Mouse (Mus musculus): ENCODE measurements around the gene Adcy2.

The Adcy2 gene

DNA sequence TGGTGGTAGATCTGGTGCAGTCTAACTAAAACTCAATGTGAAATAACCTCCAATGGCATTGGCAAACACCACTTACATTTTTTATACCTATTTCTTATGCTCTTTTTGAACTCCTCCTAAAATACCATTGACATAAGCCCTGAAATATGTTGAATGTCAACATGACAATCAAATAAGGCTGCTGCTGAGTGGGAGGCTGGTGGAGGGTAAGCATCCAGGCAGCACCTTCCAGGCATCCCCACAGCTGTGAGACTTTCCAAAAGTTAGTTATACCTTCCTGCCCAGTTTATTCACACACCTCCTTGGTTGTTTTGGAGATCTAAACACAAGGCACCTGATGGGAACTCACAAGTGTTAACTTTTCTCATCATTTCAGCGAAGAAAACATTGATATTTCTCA, 318.9 kb downstream of the Adcy2 start:
- DNase-seq (ENCODE audit: low read depth, low spot score), result no peak

DNA sequence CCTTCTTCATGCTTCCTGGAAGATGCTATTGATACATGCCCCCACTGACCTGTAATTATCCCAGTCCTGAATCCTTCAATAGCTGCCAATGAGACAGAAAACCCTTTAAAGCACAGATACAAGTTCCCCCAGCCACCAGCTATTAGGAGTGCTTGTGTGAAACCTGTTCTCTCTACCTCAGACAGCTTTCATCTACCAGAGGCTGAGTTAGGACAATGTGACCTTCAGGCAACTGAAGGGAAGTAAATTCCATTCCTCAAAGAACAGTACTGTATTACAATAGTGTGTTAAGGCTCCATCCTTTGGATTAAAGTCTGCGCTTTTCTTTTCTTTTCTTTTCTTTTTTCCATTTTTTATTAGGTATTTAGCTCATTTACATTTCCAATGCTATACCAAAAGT, 356.6 kb downstream of the Adcy2 start:
- no peak for DNase-seq (ENCODE audit: low read depth, low spot score)

DNA sequence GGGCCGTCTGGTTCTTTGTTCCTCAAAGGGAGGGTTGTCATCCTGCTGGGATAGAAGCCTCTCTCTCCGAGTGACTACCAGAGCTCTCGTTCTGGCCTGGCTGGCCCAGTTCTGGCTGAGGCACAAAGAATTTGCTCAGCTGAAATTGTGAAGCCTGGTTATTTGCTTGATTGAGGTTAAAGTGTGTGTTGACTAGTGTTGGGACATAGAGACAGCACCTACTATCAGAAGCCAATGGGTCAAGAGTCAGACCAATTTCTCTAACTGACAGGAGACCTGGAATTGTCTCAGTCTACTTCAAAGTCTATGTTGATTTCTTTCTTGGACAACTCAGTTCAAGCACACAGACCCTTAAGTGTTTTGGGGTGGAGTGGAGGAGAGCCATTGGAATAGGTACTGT, 372.3 kb downstream of the Adcy2 start:
- DNase-seq (ENCODE audit: low read depth, low spot score), result no peak

DNA sequence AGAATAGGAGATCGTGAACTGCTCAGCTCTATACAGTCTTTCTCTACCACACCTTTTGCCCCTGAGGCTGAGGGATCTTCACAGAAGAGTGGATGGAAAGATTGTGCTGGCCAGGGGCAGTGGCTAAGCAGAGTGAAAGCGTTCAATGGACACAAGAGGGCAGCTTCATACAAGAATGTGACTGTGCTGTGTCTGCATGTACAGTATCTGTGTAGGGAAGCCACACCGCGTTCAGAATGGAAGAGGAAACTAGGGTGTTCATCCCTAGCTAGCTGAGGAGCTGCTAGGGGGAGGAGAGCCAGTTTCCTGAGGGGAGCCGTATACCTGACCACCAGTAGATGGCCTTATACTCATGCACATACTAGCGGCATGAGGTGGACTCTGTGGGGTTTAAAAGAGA, 376.5 kb downstream of the Adcy2 start:
- no peak for DNase-seq (ENCODE audit: low read depth, low spot score)

DNA sequence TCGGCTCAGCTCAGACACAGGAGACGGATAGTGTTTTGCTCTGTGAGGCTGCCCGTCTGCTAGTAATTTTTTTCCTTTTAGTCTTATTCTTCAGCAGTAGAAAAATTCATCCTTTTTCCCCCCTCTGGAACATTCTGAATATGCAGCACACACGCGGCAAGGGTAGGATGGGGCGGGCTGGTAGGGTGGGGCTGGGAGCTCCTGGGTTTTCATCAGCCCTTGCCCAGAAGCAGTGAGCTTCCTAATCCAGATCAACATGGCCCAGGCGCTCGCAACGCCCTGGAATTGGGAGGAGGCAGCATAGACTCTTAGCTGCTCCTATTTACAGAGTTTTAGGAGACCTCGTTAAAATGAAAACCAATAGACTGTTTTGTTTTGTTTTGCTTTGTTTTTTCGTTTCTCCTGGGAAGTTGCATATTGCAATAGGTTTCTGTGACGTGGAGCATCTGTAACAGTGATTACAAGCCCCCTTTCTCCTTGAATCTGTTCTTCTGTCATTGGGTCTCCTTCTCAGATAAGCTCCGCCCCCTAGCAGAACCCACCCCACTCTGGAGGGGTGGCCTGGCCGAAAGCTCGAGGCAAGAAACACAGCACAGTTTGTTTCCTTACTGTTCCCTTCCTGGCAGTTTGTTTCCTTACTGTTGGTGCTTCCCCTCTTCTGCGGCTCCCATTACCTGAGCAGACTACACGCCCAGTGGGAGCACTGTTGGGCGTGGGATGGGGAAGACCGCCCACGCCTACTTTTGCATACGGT, 391.5 kb downstream of the Adcy2 start:
- DNase-seq (ENCODE audit: low read depth, low spot score), result no peak

DNA sequence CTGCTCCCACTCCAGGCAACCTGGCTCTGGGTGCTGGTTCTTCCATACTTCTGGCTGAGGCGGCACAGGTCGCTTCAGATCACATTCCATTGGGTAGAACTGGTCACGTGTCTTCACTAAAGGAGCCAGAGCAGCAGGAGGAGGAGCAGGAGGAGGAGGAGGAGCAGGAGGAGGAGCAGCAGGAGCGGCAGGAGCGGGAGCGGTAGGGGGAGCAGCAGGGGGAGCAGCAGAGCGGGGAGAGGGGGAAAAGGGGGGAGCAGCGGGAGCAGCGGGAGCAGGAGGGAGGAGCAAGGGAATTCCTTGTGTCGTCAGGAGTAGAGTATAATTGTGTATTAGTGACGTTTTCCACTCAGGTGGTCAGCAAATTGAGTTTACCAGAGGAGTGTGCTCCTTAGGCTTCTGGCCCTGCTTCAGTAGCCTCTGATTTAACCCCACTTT, 393.6 kb downstream of the Adcy2 start:
- DNase-seq (ENCODE audit: low read depth, low spot score), result peak; percentile 49

DNA sequence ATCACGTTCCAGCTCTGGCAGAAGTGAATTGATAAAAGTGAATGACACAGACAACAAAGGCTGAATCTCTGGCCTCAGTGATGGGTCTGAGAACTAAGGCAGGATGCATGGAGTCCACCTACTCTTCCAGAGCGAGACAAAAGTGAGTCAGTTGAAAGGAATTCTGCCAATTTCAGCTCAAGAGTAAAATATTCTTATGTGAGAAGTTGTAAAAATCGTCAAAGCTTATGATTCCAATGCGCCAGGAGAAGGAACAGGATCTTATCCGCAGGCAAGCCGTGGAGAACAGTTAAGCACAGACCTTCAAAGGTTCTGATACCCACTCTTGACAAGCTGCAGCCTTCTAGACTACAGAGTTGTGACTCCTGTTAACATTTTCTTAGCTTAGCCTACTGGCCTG, 396.3 kb downstream of the Adcy2 start:
- peak; percentile 80 for DNase-seq (ENCODE audit: low read depth, low spot score)

DNA sequence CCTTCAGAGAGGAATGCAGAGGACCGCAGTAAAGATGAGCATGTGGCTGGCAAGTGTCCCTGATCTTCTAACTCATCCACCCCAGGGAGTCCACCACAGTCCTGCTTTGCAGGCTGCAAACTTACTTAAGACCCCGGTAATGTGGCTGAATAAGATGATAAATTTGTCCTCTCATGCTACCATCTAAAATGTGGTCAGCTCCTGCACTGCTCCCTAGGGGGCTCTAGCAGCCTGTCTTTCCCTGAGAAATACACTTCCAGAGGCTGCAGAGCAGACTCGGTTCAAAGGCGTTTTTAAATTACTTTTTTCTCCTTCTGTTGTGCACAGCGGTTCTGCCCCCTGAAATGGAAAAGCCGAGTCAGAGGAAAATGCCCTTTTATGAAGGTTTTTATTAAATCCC, 398.2 kb downstream of the Adcy2 start:
- peak; percentile 50 for DNase-seq (ENCODE audit: low read depth, low spot score)

DNA sequence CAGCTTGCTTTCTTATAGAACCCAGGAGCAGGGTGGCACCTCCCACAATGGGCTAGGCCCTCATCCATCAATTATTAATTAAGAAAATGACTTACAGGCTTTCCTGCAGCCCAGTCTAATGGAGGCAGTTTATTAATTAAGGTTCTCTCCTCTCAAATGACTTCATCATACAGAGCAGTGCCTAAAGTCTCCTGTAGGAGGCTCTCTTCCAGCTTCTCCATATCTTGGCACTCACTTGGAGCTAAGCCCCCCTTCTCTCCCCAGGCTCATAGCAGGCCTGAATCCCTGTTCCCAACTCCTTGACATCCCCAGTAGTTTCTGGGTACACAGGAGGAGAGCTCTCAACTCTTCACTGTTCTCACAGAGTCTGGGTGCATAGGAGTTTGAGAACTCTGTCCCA, 400.4 kb downstream of the Adcy2 start:
- no peak for DNase-seq (ENCODE audit: low read depth, low spot score)

DNA sequence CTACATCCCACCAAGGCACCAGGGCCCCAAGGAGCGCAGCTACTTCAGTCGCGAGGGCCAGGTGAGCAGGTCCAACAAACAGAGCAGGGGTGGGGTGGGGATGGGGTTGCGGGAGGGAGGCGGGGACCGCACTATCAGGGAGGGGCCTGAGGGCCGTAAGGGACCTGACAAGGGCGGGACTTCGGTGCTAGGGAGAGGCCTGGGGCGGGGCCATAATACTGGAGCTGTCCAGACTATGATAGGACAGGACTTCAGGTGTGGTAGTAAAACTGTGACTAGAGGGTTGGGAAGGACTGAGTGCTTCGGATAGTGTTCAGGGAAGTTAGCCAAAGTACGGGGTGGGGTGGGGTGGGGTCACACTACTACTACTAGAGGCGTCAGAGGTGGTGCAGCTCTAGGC, 401.7 kb downstream of the Adcy2 start:
- DNase-seq (ENCODE audit: low read depth, low spot score), result no peak

DNA sequence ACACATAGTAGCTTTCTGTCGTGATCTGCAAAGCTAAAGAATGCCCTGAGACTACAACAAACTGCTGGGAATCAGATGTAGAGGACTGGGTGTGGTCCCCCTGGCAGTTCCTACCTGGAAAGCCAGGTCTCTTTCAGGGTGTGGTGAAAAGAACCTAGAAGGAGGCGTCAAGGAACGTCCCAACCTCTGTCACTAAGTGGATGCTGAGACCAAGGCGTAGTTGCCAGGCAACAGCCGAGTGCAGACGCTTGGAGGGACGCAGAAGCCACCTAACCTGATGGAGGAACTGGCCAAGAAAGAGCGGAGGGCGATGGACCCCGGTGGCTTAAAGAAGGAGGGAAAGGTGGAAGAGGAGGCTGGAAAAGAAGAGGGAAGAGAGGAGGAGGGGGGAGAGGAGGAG, 402.1 kb downstream of the Adcy2 start, which contains the start of gene 1700001L19Rik:
TSS of gene 1700001L19Rik (plus strand) at position 223 of the 400 bp plus-strand sequence.
- DNase-seq (ENCODE audit: low read depth, low spot score), result no peak

DNA sequence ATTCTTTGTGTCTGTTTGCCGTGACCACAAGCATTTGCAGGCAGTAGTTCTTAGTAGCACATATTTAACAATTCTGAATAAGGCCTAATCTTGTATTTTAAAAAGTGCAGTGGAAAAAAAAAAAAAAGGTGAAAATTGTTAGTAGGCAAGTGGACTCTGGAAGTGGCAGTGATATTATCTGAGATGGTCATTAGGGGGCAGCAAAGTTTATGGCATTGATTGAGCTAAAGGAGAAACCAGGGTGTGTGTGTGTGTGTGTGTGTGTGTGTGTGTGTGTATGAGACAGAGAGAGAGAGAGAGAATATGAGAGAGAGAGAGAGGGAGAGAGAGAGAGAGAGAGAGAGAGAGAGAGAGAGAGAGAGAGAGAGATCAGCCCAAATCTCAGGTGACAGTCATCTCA, 405.5 kb downstream of the Adcy2 start:
- DNase-seq (ENCODE audit: low read depth, low spot score), result no peak

DNA sequence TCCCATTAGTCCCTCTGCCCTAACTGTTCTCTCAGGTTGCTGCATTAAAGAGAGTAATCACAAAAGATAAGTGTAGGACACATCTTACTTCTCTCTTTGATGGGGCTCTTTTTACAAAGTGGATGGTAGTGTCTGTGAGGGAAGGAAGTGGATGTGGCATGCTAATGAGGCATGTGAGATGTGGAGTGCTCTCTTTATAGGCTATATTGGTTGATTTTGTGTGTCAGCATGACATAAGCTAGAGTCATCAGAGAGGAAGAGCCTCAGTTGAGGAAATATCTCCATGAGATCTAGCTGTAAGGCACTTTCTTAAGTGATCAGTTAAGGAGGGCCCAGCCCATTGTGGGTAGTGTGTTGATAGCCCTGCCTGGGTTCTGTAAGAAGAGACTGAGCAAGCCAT, 411.0 kb downstream of the Adcy2 start:
- DNase-seq (ENCODE audit: low read depth, low spot score), result no peak

DNA sequence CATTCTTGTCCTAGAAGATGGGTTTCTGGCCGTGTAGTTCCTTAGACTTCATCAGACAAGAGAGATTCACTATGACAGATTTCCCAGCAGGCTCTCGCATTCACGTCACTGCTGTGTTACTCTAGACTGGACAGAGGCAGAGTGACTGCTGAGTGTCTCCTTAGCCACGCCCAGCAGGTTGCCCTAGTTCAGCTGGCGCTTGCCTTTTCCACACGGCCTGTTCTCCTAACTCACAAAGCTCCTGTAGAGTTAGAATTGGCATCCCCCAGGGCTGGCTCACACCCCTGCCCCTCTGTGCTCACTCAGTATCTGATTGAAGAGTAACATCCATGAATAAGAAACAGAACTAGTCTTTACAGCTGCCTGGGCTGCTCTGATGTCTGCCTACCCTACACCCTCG, 413.9 kb downstream of the Adcy2 start:
- no peak for DNase-seq (ENCODE audit: low read depth, low spot score)

DNA sequence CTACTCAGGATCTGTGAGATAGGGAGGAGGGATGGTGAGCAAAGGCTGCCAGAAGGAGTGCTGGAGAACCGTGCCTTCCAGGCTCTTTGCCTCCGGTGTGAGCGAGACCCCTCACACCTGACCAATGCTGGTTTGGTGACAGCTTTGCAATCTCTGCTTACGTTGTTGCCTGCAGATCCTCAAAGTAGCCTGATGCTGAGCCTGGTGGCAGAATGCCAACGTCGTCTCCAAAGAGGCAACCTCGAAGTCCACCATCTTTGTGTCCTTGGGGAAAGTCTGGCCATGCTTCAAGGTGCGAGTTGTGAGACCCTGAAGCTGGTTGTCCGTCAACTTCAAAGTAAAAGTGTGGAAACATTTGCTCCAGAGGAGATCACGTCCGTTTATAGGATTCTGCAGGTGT, 415.4 kb downstream of the Adcy2 start:
- no peak for DNase-seq (ENCODE audit: low read depth, low spot score)

DNA sequence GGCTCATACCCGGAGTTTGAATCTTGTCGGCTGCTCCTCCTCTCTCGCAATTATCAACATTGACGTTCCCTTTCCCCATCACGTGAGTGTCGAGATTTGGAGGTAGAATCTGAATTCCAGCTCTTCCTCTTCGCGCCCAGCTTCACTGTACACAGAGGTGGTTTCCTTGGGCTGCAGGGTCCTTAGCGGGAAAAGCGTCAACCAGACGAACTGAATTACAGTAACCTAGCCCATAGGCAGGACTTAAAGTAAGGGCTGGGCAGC, 416.9 kb downstream of the Adcy2 start:
- no peak for DNase-seq (ENCODE audit: low read depth, low spot score)

DNA sequence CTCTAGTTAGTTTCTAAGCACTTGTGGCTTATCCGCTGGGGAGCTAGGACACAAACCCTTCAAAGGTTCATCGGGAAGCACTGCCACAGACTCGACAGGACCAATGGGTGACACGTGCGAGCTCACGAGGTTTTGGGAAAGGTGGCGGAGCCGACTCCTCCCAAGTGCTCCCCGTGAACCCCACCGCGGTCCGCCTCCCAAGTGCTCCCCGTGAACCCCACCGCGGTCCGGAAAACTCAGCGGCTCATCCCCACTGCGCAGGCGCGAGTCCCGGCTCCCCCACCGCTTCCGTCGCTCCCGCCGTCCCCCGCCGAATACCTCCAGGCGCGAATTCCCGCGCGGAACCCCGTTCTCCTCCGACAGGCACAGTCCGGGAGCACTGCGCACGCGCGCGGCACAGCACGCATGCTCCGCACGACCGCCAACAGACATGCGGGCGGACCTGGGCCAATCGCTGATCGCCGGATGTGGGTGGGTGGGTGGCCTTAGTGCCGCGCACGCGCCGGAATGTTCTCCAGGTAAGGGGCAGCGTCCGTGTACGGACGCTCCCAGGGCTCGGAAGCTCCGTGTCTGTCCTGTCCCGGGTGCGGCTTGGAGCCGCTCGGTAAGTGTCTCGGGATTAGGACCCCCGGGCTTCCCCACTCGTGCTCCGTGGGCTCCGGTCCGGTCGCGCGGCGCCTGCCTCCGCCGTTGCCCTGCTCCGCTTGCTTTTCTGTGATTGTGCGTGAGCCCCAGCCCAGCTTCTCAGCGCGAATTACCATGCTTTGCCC, 417.4 kb downstream of the Adcy2 start, which contains the start of the genes Mtrr and Fastkd3:
TSS of gene Mtrr (minus strand) at position 403 of the 770 bp plus-strand sequence.
TSS of gene Fastkd3 (plus strand) at position 488 of the 770 bp plus-strand sequence.
- DNase-seq (ENCODE audit: low read depth, low spot score), result peak; percentile 94

DNA sequence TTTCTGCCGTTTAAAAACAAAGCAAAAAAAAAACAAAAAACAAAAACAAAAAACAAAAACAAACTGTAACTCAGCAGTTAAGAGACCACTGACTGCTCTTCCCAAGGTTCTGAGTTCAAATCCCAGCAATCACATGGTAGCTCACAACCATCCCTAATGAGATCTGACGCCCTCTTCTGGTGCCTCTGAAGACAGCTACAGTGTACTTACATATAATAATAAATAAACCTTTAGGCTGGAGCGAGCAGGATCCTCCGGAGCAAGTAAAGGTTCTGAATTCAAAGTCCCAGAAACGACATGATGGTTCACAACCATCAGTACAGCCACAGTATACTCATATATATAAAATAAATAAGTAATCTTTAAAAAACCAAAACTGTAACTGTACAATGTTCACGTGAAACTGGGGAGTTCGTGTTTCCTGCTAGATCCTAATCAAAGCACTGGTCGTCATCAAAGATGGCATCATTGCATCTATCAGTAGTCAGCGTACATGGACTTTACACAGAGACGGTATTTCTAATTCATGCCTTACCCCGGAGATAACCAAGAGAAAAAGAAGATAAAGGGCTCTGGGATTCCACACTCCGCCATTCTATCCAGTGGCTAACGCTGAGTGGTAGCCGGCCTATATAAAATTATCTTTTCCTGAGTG, 418.1 kb downstream of the Adcy2 start:
- DNase-seq (ENCODE audit: low read depth, low spot score), result no peak

DNA sequence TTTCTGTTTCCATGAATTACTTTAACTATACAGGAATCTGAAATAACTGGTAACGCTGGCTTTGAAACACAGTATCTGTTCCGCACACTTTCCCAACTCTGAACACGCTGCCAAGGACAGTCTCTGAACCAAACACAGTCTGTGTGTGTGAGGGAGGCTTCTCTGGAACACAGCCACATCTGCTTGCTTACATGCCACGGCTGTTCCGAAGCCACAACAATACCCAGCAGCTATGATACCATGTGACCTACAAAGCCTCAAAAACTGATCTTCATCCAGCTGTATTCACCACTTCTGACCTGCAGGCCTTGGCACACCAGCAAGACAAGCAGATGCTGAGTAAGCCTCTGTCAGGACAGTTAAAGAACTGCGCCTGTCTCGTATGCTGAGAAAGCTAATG, 421.4 kb downstream of the Adcy2 start:
- DNase-seq (ENCODE audit: low read depth, low spot score), result peak; percentile 68

DNA sequence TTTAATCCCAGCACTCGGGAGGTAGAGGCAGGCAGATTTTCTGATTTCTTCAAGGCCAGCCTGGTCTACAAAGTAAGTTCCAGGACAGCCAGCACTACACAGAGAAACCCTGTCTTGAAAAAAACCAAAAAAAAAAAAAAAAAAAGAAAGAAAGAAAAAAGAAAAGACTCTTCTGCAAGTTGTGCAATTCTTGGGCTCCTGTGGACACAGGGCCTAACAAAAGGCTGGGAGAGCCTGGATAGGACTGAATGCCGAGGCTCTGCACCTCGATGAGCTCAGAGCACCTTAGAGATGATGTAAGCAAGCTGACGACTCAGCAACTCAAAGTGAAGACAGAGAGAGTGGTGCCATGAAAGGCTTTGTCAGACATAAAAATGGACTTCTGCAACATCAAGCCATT, 424.9 kb downstream of the Adcy2 start:
- DNase-seq (ENCODE audit: low read depth, low spot score), result no peak

DNA sequence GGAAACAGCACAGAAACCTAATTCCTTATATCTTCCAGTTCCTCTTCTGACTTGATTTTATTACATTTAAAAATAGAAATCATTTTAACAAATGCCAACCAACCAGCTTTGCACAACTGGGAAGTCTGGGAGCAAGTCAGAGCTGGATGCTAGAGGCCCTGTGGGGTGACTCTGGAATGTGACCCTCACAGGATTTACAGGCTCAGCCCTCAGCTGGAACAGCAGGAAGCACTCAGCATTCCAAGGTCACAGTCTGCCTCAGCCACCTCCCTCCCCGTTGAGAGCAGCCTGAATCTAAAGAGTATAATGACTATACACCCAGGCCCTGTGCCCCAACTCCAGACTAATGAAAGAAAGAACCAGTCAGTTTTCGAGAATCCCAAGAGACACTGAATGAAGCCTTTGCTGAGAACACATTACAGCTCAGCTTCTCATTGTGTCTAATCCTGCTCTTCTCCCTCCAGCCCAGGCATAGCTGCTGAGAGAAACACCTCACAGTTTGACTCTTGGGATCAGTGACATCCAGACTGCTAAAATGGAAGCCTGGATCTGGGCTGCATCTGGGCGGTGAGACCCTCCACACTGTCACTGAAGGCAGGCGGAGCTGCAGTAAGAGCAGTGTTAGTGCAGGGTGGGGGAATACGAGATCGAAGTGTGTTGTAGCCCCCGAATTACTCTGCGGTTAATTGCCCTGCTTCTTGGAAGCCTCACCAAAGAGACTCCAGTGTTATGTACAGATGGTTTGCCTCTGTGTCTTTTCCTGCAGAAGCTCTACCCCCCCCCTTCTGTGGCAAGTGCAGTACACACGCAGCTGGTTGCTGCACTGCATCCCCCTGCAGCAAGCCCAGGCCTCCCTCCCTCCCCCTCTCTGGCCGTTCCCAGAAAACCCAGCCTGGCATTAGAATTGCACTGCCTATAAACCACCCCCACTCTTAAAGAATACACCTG, 426.1 kb downstream of the Adcy2 start:
- DNase-seq (ENCODE audit: low read depth, low spot score), result no peak

DNA sequence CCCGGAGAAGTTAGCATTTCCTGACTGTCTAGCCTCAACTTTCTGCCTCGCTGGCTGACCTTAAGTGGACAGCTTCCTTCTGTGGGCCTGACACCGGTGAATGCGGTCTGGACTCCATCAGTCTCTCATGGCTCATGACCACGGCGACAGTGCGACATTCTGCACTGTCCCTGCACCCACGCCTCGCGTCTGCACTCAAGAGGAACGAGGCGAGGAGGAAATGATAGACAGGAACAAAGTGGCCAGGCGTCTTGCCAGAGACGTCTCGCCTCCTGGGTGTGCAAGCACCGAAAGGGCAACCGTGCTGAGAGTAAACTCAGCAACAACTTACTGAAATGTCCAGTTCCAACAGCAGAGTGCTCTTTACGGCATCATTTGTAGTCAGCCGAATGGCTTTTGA, 427.1 kb downstream of the Adcy2 start:
- no peak for DNase-seq (ENCODE audit: low read depth, low spot score)
